40 mouse cellular contexts compared by ENCODE assay signal in the genomic region with DNA sequence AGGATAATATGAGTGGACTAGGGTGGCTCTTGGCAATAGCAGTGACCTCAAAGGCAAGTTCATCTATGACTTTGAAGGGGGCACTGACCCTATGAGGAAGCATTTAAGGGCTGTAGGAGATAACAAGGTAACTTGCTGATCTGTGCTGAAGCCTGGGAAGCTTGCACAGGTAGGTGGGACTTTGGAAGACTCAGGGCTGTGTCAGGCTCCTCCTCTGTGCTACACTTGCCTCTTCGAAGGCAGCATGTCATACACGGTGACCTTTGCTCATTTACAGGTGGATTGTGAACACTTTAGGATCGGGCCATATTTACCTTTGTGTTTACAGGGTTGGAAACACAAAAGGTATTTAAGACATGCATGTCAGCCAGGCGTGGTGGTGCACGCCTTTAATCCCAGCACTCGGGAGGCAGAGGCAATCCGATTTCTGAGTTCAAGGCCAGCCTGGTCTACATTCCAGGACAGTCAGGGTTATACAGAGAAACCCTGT. TPM values are rescaled to one million over a fixed set of nuclear protein-coding genes. Genes with fewer than 3 reads are reported as not detected.
"Had no signal": no experiment of that assay in that cellular context is flagged by ENCODE, and none has a peak within 500 bp of the region (broad histone marks: within the 10 kb centered on the region; RNA-seq: fewer than 3 reads in every experiment).

No protein-coding gene starts in this region.

- DNase-seq: gastrocnemius, postnatal 14 days; gastrocnemius, postnatal 36 days; heart, adult 11 months; heart, adult 2 months; heart, postnatal 14 days; heart, postnatal 36 days; kidney, adult 18-20 months; kidney, adult 8-10 months; kidney, postnatal 10 days; kidney, postnatal 25 days; kidney, postnatal 4 days; layer of hippocampus, adult 9-11 months; layer of hippocampus, postnatal 36 days; liver; liver, embryonic 13.5 days had no signal

- H3K27me3 ChIP-seq: heart, embryonic 13.5 days; heart, embryonic 15.5 days; hindbrain, embryonic 13.5 days; limb, embryonic 12.5 days; liver, embryonic 13.5 days; liver, embryonic 15.5 days had no signal

- H3K9me3 ChIP-seq: heart, embryonic 13.5 days; heart, embryonic 15.5 days; hindbrain, embryonic 13.5 days; limb, embryonic 10.5 days; limb, embryonic 12.5 days; liver, embryonic 13.5 days; liver, embryonic 15.5 days had no signal

- ATAC-seq: hindbrain, postnatal 0 days had no signal

- H3K4me1 ChIP-seq: heart, embryonic 13.5 days; heart, embryonic 15.5 days; hindbrain, embryonic 13.5 days; limb, embryonic 10.5 days; limb, embryonic 12.5 days; liver, embryonic 13.5 days; liver, embryonic 15.5 days had no signal

- H3K27ac ChIP-seq: heart, adult 2 months; heart, embryonic 13.5 days; heart, embryonic 15.5 days; hindbrain, embryonic 13.5 days; hindbrain, postnatal 0 days; left cerebral cortex, adult 2 months; limb, embryonic 10.5 days; limb, embryonic 12.5 days; liver, embryonic 13.5 days; liver, embryonic 15.5 days had no signal

- H3K36me3 ChIP-seq: heart, embryonic 13.5 days; heart, embryonic 15.5 days; hindbrain, embryonic 13.5 days; limb, embryonic 10.5 days; limb, embryonic 12.5 days; liver, embryonic 13.5 days; liver, embryonic 15.5 days had no signal

- H3K4me3 ChIP-seq: heart, adult 2 months; heart, embryonic 13.5 days; heart, embryonic 15.5 days; hindbrain, embryonic 13.5 days; left cerebral cortex, adult 2 months; limb, embryonic 10.5 days; limb, embryonic 12.5 days; liver, embryonic 13.5 days; liver, embryonic 15.5 days had no signal

- H3K9ac ChIP-seq: heart, embryonic 13.5 days; heart, embryonic 15.5 days; hindbrain, embryonic 13.5 days; limb, embryonic 12.5 days; liver, embryonic 13.5 days; liver, embryonic 15.5 days had no signal

- H3K4me2 ChIP-seq: heart, embryonic 11.5 days; heart, embryonic 13.5 days; heart, embryonic 15.5 days; hindbrain, embryonic 13.5 days; limb, embryonic 12.5 days; liver, embryonic 11.5 days; liver, embryonic 13.5 days; liver, embryonic 15.5 days had no signal

RNA-seq across cellular contexts. Expression of a gene that starts 19.2 kb away (rescaled TPM):
- total RNA-seq: gastrocnemius, adult 18-20 months; gastrocnemius, adult 8-10 months; gastrocnemius, postnatal 14 days; gastrocnemius, postnatal 36 days; heart, adult 2 months; heart, postnatal 14 days; heart, postnatal 36 days; hematopoietic stem cell, adult 5-6 weeks; hindbrain, postnatal 0 days; layer of hippocampus, adult 18-20 months; layer of hippocampus, adult 8-10 months; layer of hippocampus, postnatal 14 days; layer of hippocampus, postnatal 36 days; left cerebral cortex, adult 2 months; left cerebral cortex, postnatal 14 days; left cerebral cortex, postnatal 36 days had no signal
- polyA plus RNA-seq: gonadal fat pad, adult 2 months; heart, adult 2 months; heart, embryonic 11.5 days; heart, embryonic 13.5 days; heart, embryonic 15.5 days; heart, postnatal 0 days; hindbrain, embryonic 11.5 days; hindbrain, embryonic 13.5 days; hindbrain, postnatal 0 days; intestine, embryonic 14.5 days; kidney, embryonic 14.5 days; kidney, embryonic 16.5 days; limb, embryonic 10.5 days; limb, embryonic 12.5 days; limb, embryonic 14.5 days; liver, embryonic 11.5 days; liver, embryonic 13.5 days; liver, embryonic 15.5 days had no signal
